Comparison of ENCODE assay signal across 21 mouse cellular contexts in the genomic region with DNA sequence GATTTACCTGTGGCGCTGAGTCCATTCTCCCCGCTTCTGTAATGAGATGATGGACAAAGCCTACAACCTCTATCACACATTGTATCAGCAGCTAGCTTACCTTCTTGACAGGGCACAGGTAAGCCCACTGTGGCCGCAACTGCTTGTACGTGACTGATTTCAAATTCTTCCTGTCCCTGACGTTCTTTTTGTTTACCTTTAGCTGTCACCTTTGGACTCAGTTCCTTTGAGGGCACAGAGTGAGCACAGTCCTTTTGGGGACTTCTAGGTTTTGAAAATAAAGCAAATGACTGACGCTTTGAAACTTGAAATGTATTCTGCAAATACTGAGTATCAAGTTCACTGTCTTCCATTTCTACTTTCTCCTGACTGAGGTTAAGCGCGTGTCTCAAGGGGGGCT. TPM values are rescaled to one million over a fixed set of nuclear protein-coding genes. Genes with fewer than 3 reads are reported as not detected.
A peak's percentile ranks its signal among the peaks of the same experiment; 100 is the strongest.
DNase-seq lines count a peak whose midpoint lies in the region; ATAC-seq and TF ChIP-seq lines count a peak whose summit lies in the region.
"Had no signal": no experiment of that assay in that cellular context is flagged by ENCODE, and none has a peak within 500 bp of the region (broad histone marks: within the 10 kb centered on the region; RNA-seq: fewer than 3 reads in every experiment).

No protein-coding gene starts in this region.

- 93% methylated on average over 8 of the region's 8 CpGs for WGBS in forebrain, embryonic 14.5 days
- 96% methylated on average over 8 of the region's 8 CpGs for WGBS in forebrain, embryonic 10.5 days
- WGBS in kidney, adult 2 months = 82% methylated on average over 8 of the region's 8 CpGs
- 88% methylated on average over 8 of the region's 8 CpGs for WGBS in kidney, embryonic 16.5 days
- WGBS in liver, embryonic 16.5 days (ENCODE audit: insufficient replicate concordance) = 86% methylated on average over 8 of the region's 8 CpGs
- WGBS in intestine, embryonic 16.5 days = 79% methylated on average over 8 of the region's 8 CpGs

- no peak for TF ChIP-seq CTCF in kidney, adult 2 months (conservative IDR thresholded peaks at IDR 0.05; ENCODE audit: insufficient read depth, insufficient read length, low read depth, low read length)

- H3K4me1 ChIP-seq in forebrain, embryonic 14.5 days (ENCODE audit: control insufficient read depth, insufficient read depth, low read length) = no peaks in the 10 kb centered on the region
- H3K4me1 ChIP-seq in forebrain, embryonic 10.5 days = no peaks in the 10 kb centered on the region
- H3K4me1 ChIP-seq in kidney, adult 2 months (ENCODE audit: control insufficient read depth, insufficient read depth, low read length) = peaks cover 8% of the 10 kb centered on the region; the same call in 1 of the 2 replicates
- H3K4me1 ChIP-seq in kidney, embryonic 16.5 days (ENCODE audit: insufficient read depth, low read length) = no peaks in the 10 kb centered on the region
- H3K4me1 ChIP-seq in liver, embryonic 16.5 days (ENCODE audit: control insufficient read depth, low read depth, low read length) = no peaks in the 10 kb centered on the region
- 0 out of 2 replicates have a peak, but pooled peaks cover 1% of the 10 kb centered on the region for H3K4me1 ChIP-seq in intestine, embryonic 16.5 days (ENCODE audit: control insufficient read depth, insufficient read depth, low read length)
- H3K4me1 ChIP-seq: embryonic facial prominence, embryonic 13.5 days; embryonic facial prominence, embryonic 15.5 days; forebrain, embryonic 12.5 days had no signal

- no peak for TF ChIP-seq POLR2A in kidney, adult 2 months (IDR thresholded peaks at IDR 0.05; ENCODE audit: low read depth, low read length)

- DNase-seq in forebrain, embryonic 14.5 days (ENCODE audit: low spot score) = no peak
- no peak for DNase-seq in forebrain, embryonic 10.5 days (ENCODE audit: extremely low spot score, low spot score)
- peak; percentile 9 for DNase-seq in kidney, adult 2 months
- no peak for DNase-seq in liver
- DNase-seq in yolk sac, embryonic 10.5 days (ENCODE audit: low spot score) = peak; percentile 64
- DNase-seq: adrenal gland, adult 2 months; adrenal gland, postnatal 10 days; adrenal gland, postnatal 25 days; cerebellum, adult 11 months; cerebellum, adult 18-20 months; cerebellum, adult 8-10 months; cerebellum, adult 9-11 months; cerebellum, postnatal 36 days; embryo, embryonic 11 days had no signal

- H3K27ac ChIP-seq in forebrain, embryonic 14.5 days (ENCODE audit: low read depth, low read length) = peak overlapping the region; percentile 66; the same call in 1 of the 2 replicates
- H3K27ac ChIP-seq in forebrain, embryonic 10.5 days = no peak overlapping the region
- no peak overlapping the region for H3K27ac ChIP-seq in kidney, adult 2 months (ENCODE audit: insufficient read depth, low read depth, low read length)
- no peak overlapping the region for H3K27ac ChIP-seq in kidney, embryonic 16.5 days (ENCODE audit: low read length)
- H3K27ac ChIP-seq in liver, embryonic 16.5 days (ENCODE audit: low read length) = no peak overlapping the region
- H3K27ac ChIP-seq in intestine, embryonic 16.5 days (ENCODE audit: low read length) = no peak overlapping the region
- H3K27ac ChIP-seq: embryonic facial prominence, embryonic 13.5 days; embryonic facial prominence, embryonic 15.5 days; forebrain, embryonic 12.5 days had no signal

- no peaks in the 10 kb centered on the region for H3K27me3 ChIP-seq in forebrain, embryonic 14.5 days (replicated peaks; ENCODE audit: control insufficient read depth, insufficient read depth, low read length)
- H3K27me3 ChIP-seq in forebrain, embryonic 10.5 days (ENCODE audit: poor library complexity, severe bottlenecking) = no peaks in the 10 kb centered on the region
- no peaks in the 10 kb centered on the region for H3K27me3 ChIP-seq in kidney, adult 2 months (replicated peaks; ENCODE audit: control insufficient read depth, insufficient read depth, low read length)
- no peaks in the 10 kb centered on the region for H3K27me3 ChIP-seq in kidney, embryonic 16.5 days (ENCODE audit: insufficient read depth, low read length)
- no peaks in the 10 kb centered on the region for H3K27me3 ChIP-seq in liver, embryonic 16.5 days (ENCODE audit: control insufficient read depth, insufficient read depth, low read depth, low read length)
- no peaks in the 10 kb centered on the region for H3K27me3 ChIP-seq in intestine, embryonic 16.5 days (replicated peaks; ENCODE audit: control insufficient read depth, insufficient read depth, low read length)
- H3K27me3 ChIP-seq: embryonic facial prominence, embryonic 13.5 days; embryonic facial prominence, embryonic 15.5 days; forebrain, embryonic 12.5 days had no signal

- no peak for ATAC-seq in forebrain, embryonic 14.5 days
- no peak for ATAC-seq in kidney, embryonic 16.5 days (ENCODE audit: low FRiP score, low TSS enrichment)
- ATAC-seq in liver, embryonic 16.5 days (ENCODE audit: low read depth) = peak; percentile 39; the same call in 1 of the 2 replicates
- no peak for ATAC-seq in intestine, embryonic 16.5 days

- no peak overlapping the region for H3K4me2 ChIP-seq in forebrain, embryonic 14.5 days (ENCODE audit: low read length)
- H3K4me2 ChIP-seq in kidney, embryonic 16.5 days (replicated peaks; ENCODE audit: low read depth, low read length) = no peak overlapping the region
- H3K4me2 ChIP-seq in liver, embryonic 16.5 days (ENCODE audit: low read depth, low read length) = no peak overlapping the region
- H3K4me2 ChIP-seq in intestine, embryonic 16.5 days (ENCODE audit: low read depth, low read length) = no peak overlapping the region
- H3K4me2 ChIP-seq: embryonic facial prominence, embryonic 13.5 days; embryonic facial prominence, embryonic 15.5 days; forebrain, embryonic 12.5 days had no signal

- H3K36me3 ChIP-seq in forebrain, embryonic 14.5 days (ENCODE audit: control insufficient read depth, insufficient read depth, low read length) = peaks cover 18% of the 10 kb centered on the region; the same call in 1 of the 2 replicates
- peaks cover 96% of the 10 kb centered on the region for H3K36me3 ChIP-seq in forebrain, embryonic 10.5 days (replicated peaks)
- no peaks in the 10 kb centered on the region for H3K36me3 ChIP-seq in kidney, adult 2 months (ENCODE audit: control insufficient read depth, insufficient read depth, low read length)
- H3K36me3 ChIP-seq in kidney, embryonic 16.5 days (ENCODE audit: insufficient read depth, low read length) = peaks cover 37% of the 10 kb centered on the region
- H3K36me3 ChIP-seq in liver, embryonic 16.5 days (ENCODE audit: control insufficient read depth, insufficient read depth) = peaks cover 54% of the 10 kb centered on the region
- peaks cover 6% of the 10 kb centered on the region for H3K36me3 ChIP-seq in intestine, embryonic 16.5 days (ENCODE audit: control insufficient read depth, insufficient read depth, low read length)

- no peaks in the 10 kb centered on the region for H3K9me3 ChIP-seq in forebrain, embryonic 14.5 days (replicated peaks; ENCODE audit: control insufficient read depth, low read length)
- no peaks in the 10 kb centered on the region for H3K9me3 ChIP-seq in forebrain, embryonic 10.5 days
- no peaks in the 10 kb centered on the region for H3K9me3 ChIP-seq in kidney, embryonic 16.5 days (ENCODE audit: low read length)
- no peaks in the 10 kb centered on the region for H3K9me3 ChIP-seq in liver, embryonic 16.5 days (replicated peaks; ENCODE audit: control insufficient read depth, low read length)
- H3K9me3 ChIP-seq in intestine, embryonic 16.5 days (ENCODE audit: control insufficient read depth, low read length) = no peaks in the 10 kb centered on the region
- H3K9me3 ChIP-seq: embryonic facial prominence, embryonic 13.5 days; embryonic facial prominence, embryonic 15.5 days; forebrain, embryonic 12.5 days had no signal

- H3K4me3 ChIP-seq in forebrain, embryonic 14.5 days (ENCODE audit: low read depth, low read length) = no peak overlapping the region
- H3K4me3 ChIP-seq in forebrain, embryonic 10.5 days = no peak overlapping the region
- no peak overlapping the region for H3K4me3 ChIP-seq in kidney, adult 2 months (ENCODE audit: insufficient read depth, low read depth, low read length)
- H3K4me3 ChIP-seq in kidney, embryonic 16.5 days (ENCODE audit: low read length) = no peak overlapping the region
- no peak overlapping the region for H3K4me3 ChIP-seq in liver, embryonic 16.5 days (ENCODE audit: low read depth, low read length)
- H3K4me3 ChIP-seq in intestine, embryonic 16.5 days (ENCODE audit: low read length) = no peak overlapping the region
- H3K4me3 ChIP-seq: embryonic facial prominence, embryonic 13.5 days; embryonic facial prominence, embryonic 15.5 days; erythroblast, embryonic 14.5 days; forebrain, embryonic 12.5 days had no signal

- no peak overlapping the region for H3K9ac ChIP-seq in forebrain, embryonic 14.5 days (ENCODE audit: low read length)
- no peak overlapping the region for H3K9ac ChIP-seq in kidney, embryonic 16.5 days (replicated peaks; ENCODE audit: low read length)
- H3K9ac ChIP-seq in liver, embryonic 16.5 days (ENCODE audit: low read depth, low read length) = no peak overlapping the region
- no peak overlapping the region for H3K9ac ChIP-seq in intestine, embryonic 16.5 days (ENCODE audit: low read depth, low read length)
- H3K9ac ChIP-seq: embryonic facial prominence, embryonic 13.5 days; embryonic facial prominence, embryonic 15.5 days; forebrain, embryonic 12.5 days had no signal

RNA-seq across cellular contexts. Expression of gene Brca1, which starts 27.3 kb away (rescaled TPM):
- polyA plus RNA-seq in forebrain, embryonic 14.5 days (2014; fragmentation: Nextera tagmentation; extraction: Ambion mirVana) = 7.9 and 8.1 TPM in 2 replicates
- polyA plus RNA-seq in forebrain, embryonic 10.5 days (2016; fragmentation: Nextera tagmentation; extraction: Ambion mirVana) = 26.2 and 27.4 TPM in 2 replicates
- 0.12 and 0.16 TPM in 2 replicates for polyA plus RNA-seq in kidney, adult 2 months (2012; rRNA removed)
- 12.5 and 14.9 TPM in 2 replicates for polyA plus RNA-seq in kidney, embryonic 16.5 days (2015; fragmentation: Nextera tagmentation; extraction: Ambion mirVana)
- 10.5 and 11.3 TPM in 2 replicates for polyA plus RNA-seq in liver, embryonic 16.5 days (2015; fragmentation: Nextera tagmentation; extraction: Ambion mirVana)
- 6.0 and 6.8 TPM in 2 replicates for polyA plus RNA-seq in intestine, embryonic 16.5 days (2015; fragmentation: Nextera tagmentation; extraction: Ambion mirVana)

RNA-seq across cellular contexts. Expression of gene Nbr1, which starts 27.5 kb away (rescaled TPM):
- 98.3 and 109 TPM in 2 replicates for polyA plus RNA-seq in forebrain, embryonic 14.5 days (2014; fragmentation: Nextera tagmentation; extraction: Ambion mirVana)
- polyA plus RNA-seq in forebrain, embryonic 10.5 days (2016; fragmentation: Nextera tagmentation; extraction: Ambion mirVana) = 61.7 and 69.9 TPM in 2 replicates
- 107 and 134 TPM in 2 replicates for polyA plus RNA-seq in kidney, adult 2 months (2012; rRNA removed)
- 84.7 and 90.0 TPM in 2 replicates for polyA plus RNA-seq in kidney, embryonic 16.5 days (2015; fragmentation: Nextera tagmentation; extraction: Ambion mirVana)
- 46.9 and 52.5 TPM in 2 replicates for polyA plus RNA-seq in liver, embryonic 16.5 days (2015; fragmentation: Nextera tagmentation; extraction: Ambion mirVana)
- 56.2 and 65.5 TPM in 2 replicates for polyA plus RNA-seq in intestine, embryonic 16.5 days (2015; fragmentation: Nextera tagmentation; extraction: Ambion mirVana)

RNA-seq across cellular contexts. Expression of gene Tmem106a, which starts 57.6 kb away (rescaled TPM):
- 2.3 and 3.4 TPM in 2 replicates for polyA plus RNA-seq in forebrain, embryonic 14.5 days (2014; fragmentation: Nextera tagmentation; extraction: Ambion mirVana)
- 1.5 and 1.8 TPM in 2 replicates for polyA plus RNA-seq in forebrain, embryonic 10.5 days (2016; fragmentation: Nextera tagmentation; extraction: Ambion mirVana)
- polyA plus RNA-seq in kidney, adult 2 months (2012; rRNA removed) = 392 and 429 TPM in 2 replicates
- 7.0 and 8.2 TPM in 2 replicates for polyA plus RNA-seq in kidney, embryonic 16.5 days (2015; fragmentation: Nextera tagmentation; extraction: Ambion mirVana)
- 7.4 and 8.0 TPM in 2 replicates for polyA plus RNA-seq in liver, embryonic 16.5 days (2015; fragmentation: Nextera tagmentation; extraction: Ambion mirVana)
- 38.6 and 49.4 TPM in 2 replicates for polyA plus RNA-seq in intestine, embryonic 16.5 days (2015; fragmentation: Nextera tagmentation; extraction: Ambion mirVana)

RNA-seq across cellular contexts. Expression of gene Vat1, which starts 58.4 kb away (rescaled TPM):
- polyA plus RNA-seq in forebrain, embryonic 14.5 days (2014; fragmentation: Nextera tagmentation; extraction: Ambion mirVana) = 77.5 and 85.7 TPM in 2 replicates
- polyA plus RNA-seq in forebrain, embryonic 10.5 days (2016; fragmentation: Nextera tagmentation; extraction: Ambion mirVana) = 24.9 and 28.5 TPM in 2 replicates
- polyA plus RNA-seq in kidney, adult 2 months (2012; rRNA removed) = 59.2 and 62.5 TPM in 2 replicates
- 36.5 and 39.3 TPM in 2 replicates for polyA plus RNA-seq in kidney, embryonic 16.5 days (2015; fragmentation: Nextera tagmentation; extraction: Ambion mirVana)
- 10.2 and 12.3 TPM in 2 replicates for polyA plus RNA-seq in liver, embryonic 16.5 days (2015; fragmentation: Nextera tagmentation; extraction: Ambion mirVana)
- polyA plus RNA-seq in intestine, embryonic 16.5 days (2015; fragmentation: Nextera tagmentation; extraction: Ambion mirVana) = 69.9 and 88.2 TPM in 2 replicates

RNA-seq across cellular contexts. Expression of gene Rnd2, which starts 59.6 kb away (rescaled TPM):
- polyA plus RNA-seq in forebrain, embryonic 14.5 days (2014; fragmentation: Nextera tagmentation; extraction: Ambion mirVana) = 98.7 and 131 TPM in 2 replicates
- 28.1 and 36.9 TPM in 2 replicates for polyA plus RNA-seq in forebrain, embryonic 10.5 days (2016; fragmentation: Nextera tagmentation; extraction: Ambion mirVana)
- 14.1 and 15.3 TPM in 2 replicates for polyA plus RNA-seq in kidney, adult 2 months (2012; rRNA removed)
- 10.9 and 11.3 TPM in 2 replicates for polyA plus RNA-seq in kidney, embryonic 16.5 days (2015; fragmentation: Nextera tagmentation; extraction: Ambion mirVana)
- polyA plus RNA-seq in liver, embryonic 16.5 days (2015; fragmentation: Nextera tagmentation; extraction: Ambion mirVana) = 1.4 and 1.7 TPM in 2 replicates
- 21.0 and 22.1 TPM in 2 replicates for polyA plus RNA-seq in intestine, embryonic 16.5 days (2015; fragmentation: Nextera tagmentation; extraction: Ambion mirVana)

Comparison
In these comparisons a context has a peak if more than half of its experiments do, and no peak if none do; other contexts are left out.
1. DNase-seq: peak in kidney, adult 2 months (single experiment) and yolk sac, embryonic 10.5 days (single experiment); none in forebrain, embryonic 14.5 days (single experiment), forebrain, embryonic 10.5 days (single experiment) and liver (single experiment).